21 mouse cellular contexts compared by ENCODE assay signal in genomic region chr7:44726343-44726742, GRCm38 (mm10). TPM values are rescaled to one million over a fixed set of nuclear protein-coding genes. Genes with fewer than 3 reads are reported as not detected.
DNase-seq lines count a peak whose midpoint lies in the region; ATAC-seq and TF ChIP-seq lines count a peak whose summit lies in the region.
"Had no signal": no experiment of that assay in that cellular context is flagged by ENCODE, and none has a peak within 500 bp of the region (broad histone marks: within the 10 kb centered on the region; RNA-seq: fewer than 3 reads in every experiment).

No protein-coding gene starts in this region.

- no peak overlapping the region for H3K9ac ChIP-seq in limb, embryonic 14.5 days (ENCODE audit: low read depth, low read length, severe bottlenecking)
- H3K9ac ChIP-seq: embryonic facial prominence, embryonic 12.5 days; liver, postnatal 0 days; midbrain, embryonic 13.5 days; stomach, embryonic 15.5 days had no signal

- DNase-seq in limb, embryonic 14.5 days (ENCODE audit: low spot score): peak; percentile 17
- DNase-seq in limb, embryonic 10.5 days (ENCODE audit: low spot score): no peak
- DNase-seq in 416B (ENCODE audit: low read depth): peak; percentile 23
- peak; percentile 59 for DNase-seq in CD4-positive helper T cell, adult 2 months (ENCODE audit: low read depth, low spot score)
- DNase-seq in adrenal gland, postnatal 14 days: no peak
- DNase-seq: cerebellum, adult 9-11 months; gastrocnemius, postnatal 10 days; kidney, adult 8-10 months; liver, postnatal 0 days had no signal

- H3K27ac ChIP-seq in limb, embryonic 14.5 days (replicated peaks; ENCODE audit: low read depth, low read length): no peak overlapping the region
- no peak overlapping the region for H3K27ac ChIP-seq in limb, embryonic 10.5 days
- H3K27ac ChIP-seq: embryonic facial prominence, embryonic 12.5 days; heart, embryonic 10.5 days; midbrain, embryonic 13.5 days; stomach, embryonic 15.5 days had no signal

- H3K4me3 ChIP-seq in limb, embryonic 14.5 days (replicated peaks; ENCODE audit: low read length): no peak overlapping the region
- no peak overlapping the region for H3K4me3 ChIP-seq in limb, embryonic 10.5 days
- H3K4me3 ChIP-seq: embryonic facial prominence, embryonic 12.5 days; heart, embryonic 10.5 days; midbrain, embryonic 13.5 days; stomach, embryonic 15.5 days had no signal

- TF ChIP-seq POLR2A in limb, embryonic 14.5 days (IDR thresholded peaks at IDR 0.05; ENCODE audit: borderline replicate concordance, extremely low read depth, insufficient read depth, insufficient read length): no peak

- no peaks in the 10 kb centered on the region for H3K4me1 ChIP-seq in limb, embryonic 14.5 days (ENCODE audit: control insufficient read depth, insufficient read depth, low read length)
- H3K4me1 ChIP-seq in limb, embryonic 10.5 days: no peaks in the 10 kb centered on the region
- H3K4me1 ChIP-seq: embryonic facial prominence, embryonic 12.5 days; midbrain, embryonic 13.5 days; stomach, embryonic 15.5 days had no signal

- H3K36me3 ChIP-seq in limb, embryonic 14.5 days (ENCODE audit: control insufficient read depth, insufficient read depth, low read length): no peaks in the 10 kb centered on the region
- no peaks in the 10 kb centered on the region for H3K36me3 ChIP-seq in limb, embryonic 10.5 days
- H3K36me3 ChIP-seq: embryonic facial prominence, embryonic 12.5 days; heart, embryonic 10.5 days; midbrain, embryonic 13.5 days; stomach, embryonic 15.5 days had no signal

- H3K27me3 ChIP-seq in limb, embryonic 14.5 days (ENCODE audit: control insufficient read depth, insufficient read depth, low read length): no peaks in the 10 kb centered on the region
- no peaks in the 10 kb centered on the region for H3K27me3 ChIP-seq in limb, embryonic 10.5 days (ENCODE audit: low read depth, poor library complexity, severe bottlenecking)
- H3K27me3 ChIP-seq: embryonic facial prominence, embryonic 12.5 days; midbrain, embryonic 13.5 days; stomach, embryonic 15.5 days had no signal

- ATAC-seq in limb, embryonic 14.5 days (ENCODE audit: low FRiP score, low read depth): no peak
- peak; percentile 85 for ATAC-seq in inflammation-experienced regulatory T-cells, adult 6 months
- no peak for ATAC-seq in megakaryocyte, adult 5-6 weeks (ENCODE audit: poor library complexity, severe bottlenecking)
- ATAC-seq: liver, postnatal 0 days; midbrain, embryonic 13.5 days had no signal

- H3K4me2 ChIP-seq in limb, embryonic 14.5 days (replicated peaks; ENCODE audit: low read depth, low read length, severe bottlenecking): no peak overlapping the region
- H3K4me2 ChIP-seq: embryonic facial prominence, embryonic 12.5 days; midbrain, embryonic 13.5 days; stomach, embryonic 15.5 days had no signal

- WGBS in limb, embryonic 14.5 days: 70% methylated on average over 6 of the region's 6 CpGs
- WGBS in limb, embryonic 10.5 days: 82% methylated on average over 6 of the region's 6 CpGs

- H3K9me3 ChIP-seq in limb, embryonic 14.5 days (ENCODE audit: control insufficient read depth, low read length): no peaks in the 10 kb centered on the region
- H3K9me3 ChIP-seq in limb, embryonic 10.5 days (replicated peaks): no peaks in the 10 kb centered on the region
- H3K9me3 ChIP-seq: heart, embryonic 10.5 days; midbrain, embryonic 13.5 days; stomach, embryonic 15.5 days had no signal

RNA-seq across cellular contexts. Expression of gene Izumo2, which starts 17.8 kb away (rescaled TPM):
- polyA plus RNA-seq in limb, embryonic 14.5 days (2012; rRNA removed): not detected in 2 replicates
- polyA plus RNA-seq in limb, embryonic 14.5 days (2014; fragmentation: Nextera tagmentation; extraction: Ambion mirVana): not detected in 2 replicates
- not detected in 2 replicates for polyA plus RNA-seq in limb, embryonic 10.5 days (2016; fragmentation: Nextera tagmentation; extraction: Ambion mirVana)
- polyA plus RNA-seq in inflammation-experienced regulatory T-cells, adult 6 months (2017; shearing (Covaris generic)): not detected
- total RNA-seq in adrenal gland, postnatal 14 days (2021): not detected in 2 replicates
- total RNA-seq in megakaryocyte, adult 5-6 weeks (2015): not detected in 2 replicates
- not detected in 2 replicates for total RNA-seq in megakaryocyte, adult 5-6 weeks (2017)
- total RNA-seq: gastrocnemius, postnatal 10 days; hematopoietic stem cell, adult 5-6 weeks; layer of hippocampus, adult 18-20 months had no signal
- polyA plus RNA-seq: embryonic facial prominence, embryonic 12.5 days; forebrain, embryonic 11.5 days; heart, embryonic 10.5 days; limb, embryonic 11.5 days; liver, postnatal 0 days; midbrain, embryonic 13.5 days; neural tube, embryonic 14.5 days; stomach, embryonic 15.5 days; urinary bladder, adult 2 months had no signal

RNA-seq across cellular contexts. Expression of gene Vrk3, which starts 21.9 kb away (rescaled TPM):
- polyA plus RNA-seq in limb, embryonic 14.5 days (2012; rRNA removed): 39.9 and 44.6 TPM in 2 replicates
- polyA plus RNA-seq in limb, embryonic 14.5 days (2014; fragmentation: Nextera tagmentation; extraction: Ambion mirVana): 28.8 and 30.9 TPM in 2 replicates
- polyA plus RNA-seq in limb, embryonic 10.5 days (2016; fragmentation: Nextera tagmentation; extraction: Ambion mirVana): 37.7 and 38.1 TPM in 2 replicates
- polyA plus RNA-seq in inflammation-experienced regulatory T-cells, adult 6 months (2017; shearing (Covaris generic)): 10 to 100 TPM; 66.6 to 71.2 (median 69.7) TPM
- 34.3 and 52.4 TPM in 2 replicates for total RNA-seq in adrenal gland, postnatal 14 days (2021)
- total RNA-seq in megakaryocyte, adult 5-6 weeks (2015): 48.8 and 53.1 TPM in 2 replicates
- 51.5 and 52.3 TPM in 2 replicates for total RNA-seq in megakaryocyte, adult 5-6 weeks (2017)

RNA-seq across cellular contexts. Expression of gene Zfp473, which starts 24.5 kb away (rescaled TPM):
- polyA plus RNA-seq in limb, embryonic 14.5 days (2012; rRNA removed): 1.1 and 1.6 TPM in 2 replicates
- 1.4 and 1.7 TPM in 2 replicates for polyA plus RNA-seq in limb, embryonic 14.5 days (2014; fragmentation: Nextera tagmentation; extraction: Ambion mirVana)
- 2.6 and 3.1 TPM in 2 replicates for polyA plus RNA-seq in limb, embryonic 10.5 days (2016; fragmentation: Nextera tagmentation; extraction: Ambion mirVana)
- polyA plus RNA-seq in inflammation-experienced regulatory T-cells, adult 6 months (2017; shearing (Covaris generic)): 1 to 10 TPM in 1 of 3 experiments, under 1 TPM in 2; 0.16 to 2.1 (median 0.93) TPM
- total RNA-seq in adrenal gland, postnatal 14 days (2021): 0.79 and 1.3 TPM in 2 replicates
- total RNA-seq in megakaryocyte, adult 5-6 weeks (2015): 1.4 and 1.5 TPM in 2 replicates
- total RNA-seq in megakaryocyte, adult 5-6 weeks (2017): 1.8 and 2.3 TPM in 2 replicates

RNA-seq across cellular contexts. Expression of gene Myh14, which starts 55.7 kb away (rescaled TPM):
- 1.7 and 2.5 TPM in 2 replicates for polyA plus RNA-seq in limb, embryonic 14.5 days (2012; rRNA removed)
- polyA plus RNA-seq in limb, embryonic 14.5 days (2014; fragmentation: Nextera tagmentation; extraction: Ambion mirVana): 3.7 and 4.8 TPM in 2 replicates
- 0.63 and 1.8 TPM in 2 replicates for polyA plus RNA-seq in limb, embryonic 10.5 days (2016; fragmentation: Nextera tagmentation; extraction: Ambion mirVana)
- not detected for polyA plus RNA-seq in inflammation-experienced regulatory T-cells, adult 6 months (2017; shearing (Covaris generic))
- total RNA-seq in adrenal gland, postnatal 14 days (2021): 3.9 and 5.1 TPM in 2 replicates
- not detected in 2 replicates for total RNA-seq in megakaryocyte, adult 5-6 weeks (2015)
- total RNA-seq in megakaryocyte, adult 5-6 weeks (2017): not detected in 2 replicates

Comparison
In these comparisons a context has a peak if more than half of its experiments do, and no peak if none do; other contexts are left out.
1. DNase-seq: peak in limb, embryonic 14.5 days (single experiment), 416B (single experiment) and CD4-positive helper T cell, adult 2 months (single experiment); none in limb, embryonic 10.5 days (single experiment) and adrenal gland, postnatal 14 days (single experiment).